Mouse (Mus musculus) heart, adult 2 months (tissue): ENCODE data around the gene Clpb.

ENCODE experiments used
- CTCF ChIP-seq: fragments of 200-600 bp; IDR thresholded peaks from 2 replicates; pipeline ENCODE4 v1.8.1; 2022; ENCODE audit warnings: antibody characterized with exemption, mild to moderate bottlenecking, moderate library complexity
- POLR2A ChIP-seq: fragments of 200-500 bp; IDR thresholded peaks from 2 replicates; pipeline ENCODE4 v1.6.1; 2011; ENCODE audit warnings: mild to moderate bottlenecking, low read depth, low read length, control low read depth; ENCODE audit not compliant: insufficient read depth

DNA sequence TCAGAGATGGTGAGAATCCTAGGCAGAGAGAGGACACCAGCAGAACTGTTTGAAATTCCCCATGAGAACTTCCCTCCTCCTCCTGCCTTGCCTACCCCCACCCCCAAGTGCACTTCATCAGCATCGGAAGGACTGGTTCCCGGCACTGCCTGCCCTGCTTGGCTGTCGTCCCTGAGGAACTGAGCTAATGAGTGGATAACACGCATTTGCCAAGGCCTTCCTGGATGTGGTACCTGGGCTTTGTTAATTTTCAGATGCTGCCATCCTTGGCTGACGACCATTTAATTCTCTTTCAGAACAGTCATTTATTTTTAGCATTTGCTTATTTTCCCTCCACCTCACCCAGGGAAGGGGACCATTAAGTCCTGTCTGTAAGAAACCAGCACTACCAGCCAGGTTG is 32.0 kb downstream of the Clpb start:
- no peak for TF ChIP-seq POLR2A
- no peak for TF ChIP-seq CTCF
